Mouse (Mus musculus): ENCODE measurements at regions not wholly inside any gene's neighbourhood (a gene's known extent, or its start where the extent isn't known, plus 50 kb on each side); places are given as distances from the start of the nearest gene placed in this dataset.

DNA sequence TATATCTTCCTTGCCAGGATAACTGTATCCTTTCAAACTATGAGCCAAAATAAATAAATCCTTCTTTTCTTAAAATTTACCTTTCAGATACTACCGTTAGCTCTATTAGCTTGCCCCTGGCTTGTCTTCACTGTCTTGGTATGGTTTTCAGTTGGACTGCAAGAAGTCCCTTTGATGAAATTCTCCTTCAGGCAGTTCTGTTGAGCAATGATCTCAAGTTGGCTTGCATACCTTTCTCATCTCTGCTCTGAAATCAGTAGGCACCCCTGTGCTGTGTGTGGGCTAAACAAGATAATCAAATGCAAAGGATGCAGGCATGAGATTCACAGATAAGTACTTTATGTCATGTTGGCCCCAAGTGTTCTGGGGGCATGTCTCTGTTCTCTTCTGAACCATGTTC is 155.2 kb upstream of the Fst start:
- TF ChIP-seq EP300 (IDR thresholded peaks at IDR 0.05; ENCODE audit: low read depth) (no peak), CTCF (IDR thresholded peaks at IDR 0.05; ENCODE audit: low read depth) (no peak)

Measured in heart, postnatal 0 days (tissue).